Mouse (Mus musculus) large intestine, adult 2 months (tissue): ENCODE measurements around the gene Mpzl3. TPM values are rescaled to one million over a fixed set of nuclear protein-coding genes. Genes with fewer than 3 reads are reported as not detected.
"Not testable (repeated sequence)": the region's sequence is repeated elsewhere in the genome, so short reads cannot be mapped to it uniquely, and the experiment has no call there.

ENCODE experiments used
- DNase-seq: peaks from one replicate; pipeline ENCODE4 v3.0.0-alpha.2; 2012; ENCODE audit warnings: low read depth, low spot score
- WGBS: fragments of 180-500 bp; shearing (Covaris S2); methylation state at CpG from one replicate; pipeline ENCODE4 v1.1.7; 2018; 5-methylcytosine and 5-hydroxymethylcytosine counted together
- polyA plus RNA-seq: library from polyadenylated mRNA; depleted of rRNA; stranded (reverse); fragments of >200 nt; gene quantifications from 2 replicates; pipeline ENCODE4 v1.2.3, GENCODE M21; 2012; rRNA removed

Gene Mpzl3
- polyA plus RNA-seq, result 4.5 and 7.6 TPM in 2 replicates

DNA sequence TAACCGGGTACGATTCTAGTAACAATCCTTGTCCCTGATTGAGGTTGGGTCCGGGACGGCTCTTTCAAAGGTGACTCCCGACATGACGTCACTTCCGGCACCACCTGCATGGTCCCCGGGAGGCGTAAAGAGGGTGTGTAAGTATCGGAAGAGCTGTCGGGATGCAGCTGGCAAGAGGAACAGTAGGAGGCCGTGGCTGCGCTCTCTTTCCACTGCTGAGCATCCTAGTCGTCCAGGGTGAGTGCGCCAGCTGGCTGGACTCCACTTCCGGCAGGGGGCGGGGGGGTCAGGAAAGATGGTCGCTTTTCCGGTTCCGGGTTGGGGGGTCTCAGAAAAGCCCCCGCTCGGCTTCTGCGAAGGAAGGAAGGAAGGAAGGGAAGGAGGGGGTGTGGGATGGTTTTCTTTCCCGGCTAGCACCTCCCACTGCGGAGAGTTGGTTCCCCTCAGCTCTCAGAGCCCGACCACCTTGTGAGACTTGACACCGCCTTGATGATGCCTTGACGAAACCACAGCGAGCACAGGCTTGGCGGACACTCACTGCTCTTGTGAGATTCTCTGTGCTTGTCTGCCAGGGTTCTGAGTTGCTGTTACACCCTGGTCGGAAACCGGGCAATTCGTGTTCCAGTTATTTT, at the start of gene Mpzl3:
TSS of gene Mpzl3 (plus strand) at position 105 of the 632 bp plus-strand sequence.
- DNase-seq, result no peak
- WGBS, result under 1% methylated on average over 33 of the region's 33 CpGs

- DNase-seq, result no peak
- 60% methylated on average over 12 of the region's 12 CpGs for WGBS
Measured at GRCm38 (mm10) chr9:45007404-45007803, 47.6 kb upstream of the Mpzl3 start.

DNA sequence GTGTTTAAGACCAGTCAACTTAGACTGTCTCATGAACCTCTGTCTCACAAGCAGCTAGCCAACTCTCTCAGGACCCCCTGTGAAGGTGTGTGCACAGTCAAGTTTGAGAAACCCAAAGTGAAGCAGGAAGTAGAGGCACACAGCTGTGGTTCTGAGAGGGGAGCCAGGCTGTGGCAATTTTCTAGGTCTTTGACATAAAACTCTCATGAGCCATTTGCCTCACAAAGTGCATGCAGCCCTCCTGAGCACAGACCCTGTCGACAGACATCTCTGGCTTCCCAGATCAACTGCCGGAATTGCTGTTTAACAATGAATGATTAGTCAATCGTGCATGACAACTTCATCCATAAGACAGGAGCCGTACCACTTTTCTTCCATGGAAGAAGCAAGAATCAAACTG, 46.6 kb upstream of the Mpzl3 start:
- no peak for DNase-seq
- WGBS, result 86% methylated on average over 4 of the region's 4 CpGs

GRCm38 (mm10) chr9:45009180-45010078, 45.6 kb upstream of the Mpzl3 start, which contains the start of gene Cd3e:
Gene Cd3e, minus strand, starts transcription at chr9:45009627.
- WGBS, result 83% methylated on average over 19 of the region's 19 CpGs
- no peak for DNase-seq

GRCm38 (mm10) chr9:45010461-45010860, 44.5 kb upstream of the Mpzl3 start:
- WGBS, result 68% methylated on average over 4 of the region's 4 CpGs
- no peak for DNase-seq

GRCm38 (mm10) chr9:45011291-45011690, 43.7 kb upstream of the Mpzl3 start:
- no peak for DNase-seq
- WGBS, result 37% methylated on average over 6 of the region's 6 CpGs

DNA sequence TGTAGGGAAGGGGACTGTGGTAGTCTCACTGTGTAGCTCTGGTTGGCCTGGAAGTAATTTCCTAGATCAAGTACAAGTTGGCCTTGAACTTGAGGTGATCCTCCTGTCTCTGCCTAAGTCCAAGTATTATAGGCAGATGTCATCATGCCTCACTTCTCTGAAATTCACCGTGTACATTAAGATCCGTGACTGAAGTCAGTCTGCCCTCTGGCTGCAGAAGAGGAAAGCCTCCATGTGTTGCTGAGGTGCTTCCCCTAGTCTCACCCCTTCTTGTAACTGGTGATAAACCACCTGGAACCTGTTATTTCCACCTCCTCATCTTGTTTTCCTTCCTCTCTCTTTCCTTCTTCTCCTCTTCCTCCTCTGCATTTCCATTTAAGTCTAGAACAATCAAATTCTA, 40.1 kb upstream of the Mpzl3 start:
- 38% methylated on average over 2 of the region's 2 CpGs for WGBS
- no peak for DNase-seq

GRCm38 (mm10) chr9:45015841-45016240, 39.1 kb upstream of the Mpzl3 start:
- no peak for DNase-seq
- 49% methylated on average over 3 of the region's 3 CpGs for WGBS

GRCm38 (mm10) chr9:45018031-45018430, 37.0 kb upstream of the Mpzl3 start:
- WGBS, result 71% methylated on average over 11 of the region's 11 CpGs
- DNase-seq, result no peak

DNA sequence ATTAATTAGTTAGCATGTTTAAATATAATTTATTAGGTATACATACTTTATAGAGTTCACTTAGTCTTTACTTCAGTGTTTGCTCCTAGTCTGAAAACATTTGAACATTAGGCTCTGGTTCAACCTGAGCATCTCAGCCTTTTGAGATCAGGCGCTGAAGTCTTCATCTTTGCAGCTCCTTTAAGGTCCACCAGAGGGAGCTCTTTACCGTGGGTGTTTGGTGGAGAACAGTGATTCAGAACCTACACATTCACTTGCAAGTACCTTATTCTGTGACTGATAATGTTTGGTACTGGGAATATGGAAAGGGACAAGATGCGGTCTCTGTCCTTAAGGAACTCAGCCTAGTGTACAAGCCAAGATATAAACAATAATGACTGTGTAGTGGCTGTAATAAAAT, 32.2 kb upstream of the Mpzl3 start:
- 5% methylated on average over 3 of the region's 3 CpGs for WGBS
- DNase-seq, result no peak

- no peak for DNase-seq
- WGBS, result 76% methylated on average over 3 of the region's 3 CpGs
Measured at GRCm38 (mm10) chr9:45023638-45024037, 31.3 kb upstream of the Mpzl3 start.

DNA sequence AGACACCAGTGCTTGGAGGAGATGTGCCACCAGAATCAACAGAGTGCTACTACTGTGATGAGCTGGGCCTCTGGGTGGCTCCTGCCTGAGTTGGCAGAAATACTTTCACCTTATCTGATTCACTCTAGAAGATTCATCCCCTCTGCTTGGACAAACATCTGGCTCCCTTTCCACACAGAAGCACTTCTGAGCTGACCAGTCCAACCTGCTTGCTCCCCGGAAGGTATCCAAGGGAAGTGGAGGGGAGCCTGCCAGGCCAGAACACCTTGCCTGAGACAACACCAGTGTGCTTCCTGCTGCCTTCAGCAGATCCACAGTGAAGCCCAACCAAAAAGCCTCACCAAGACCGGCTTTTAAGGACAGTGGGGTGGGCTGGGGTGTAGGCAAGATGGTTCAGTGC, 30.8 kb upstream of the Mpzl3 start:
- no peak for DNase-seq
- 85% methylated on average over 2 of the region's 2 CpGs for whole genome bisulfite sequencing

GRCm38 (mm10) chr9:45027376-45027775, 27.6 kb upstream of the Mpzl3 start:
- 62% methylated on average over 8 of the region's 8 CpGs for WGBS
- no peak for DNase-seq

DNA sequence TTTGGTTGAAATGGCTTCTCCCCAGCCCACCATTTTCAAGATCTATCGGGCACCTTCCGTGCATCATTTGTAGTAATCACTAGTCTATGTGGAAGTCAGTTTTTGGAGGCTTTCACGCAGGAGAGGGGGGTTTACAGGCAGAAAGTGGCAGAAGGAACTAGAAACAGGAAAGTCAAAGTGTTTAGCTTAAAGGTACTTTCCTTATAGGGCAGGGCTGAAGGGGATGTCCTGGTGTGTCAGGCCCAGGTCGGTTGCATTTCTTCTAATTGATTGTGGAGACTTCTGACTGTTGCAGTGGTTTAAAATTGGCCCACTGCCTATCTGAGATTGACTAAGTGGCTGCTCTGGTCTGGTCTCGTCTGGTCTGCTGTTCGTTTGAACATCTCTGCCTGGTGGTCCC, 24.6 kb upstream of the Mpzl3 start:
- WGBS, result 49% methylated on average over 6 of the region's 6 CpGs
- DNase-seq, result no peak

- DNase-seq, result no peak
- WGBS, result 25% methylated on average over 2 of the region's 2 CpGs
Measured at GRCm38 (mm10) chr9:45032261-45032660, 22.7 kb upstream of the Mpzl3 start.

DNA sequence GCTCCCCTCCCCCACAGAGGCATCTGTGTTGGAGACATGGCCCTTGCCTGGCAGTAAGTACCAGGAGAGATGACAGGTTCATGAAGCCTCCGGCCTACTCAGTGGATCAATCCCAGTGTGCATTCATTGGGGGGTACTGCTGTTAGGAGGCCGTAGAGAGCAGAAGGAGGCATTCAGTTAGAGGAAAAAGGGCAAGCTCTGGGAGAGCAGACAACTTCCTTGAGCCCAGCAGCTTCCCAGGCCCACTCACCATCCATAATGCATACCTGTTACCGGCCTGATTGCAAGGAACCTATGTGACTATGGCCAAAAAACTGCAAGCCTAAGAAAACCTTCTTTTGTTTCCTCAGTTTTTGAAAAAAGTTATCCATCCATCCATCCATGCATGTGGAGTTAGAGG, 20.5 kb upstream of the Mpzl3 start:
- WGBS, result 87% methylated on average over 3 of the region's 3 CpGs
- DNase-seq, result no peak

DNA sequence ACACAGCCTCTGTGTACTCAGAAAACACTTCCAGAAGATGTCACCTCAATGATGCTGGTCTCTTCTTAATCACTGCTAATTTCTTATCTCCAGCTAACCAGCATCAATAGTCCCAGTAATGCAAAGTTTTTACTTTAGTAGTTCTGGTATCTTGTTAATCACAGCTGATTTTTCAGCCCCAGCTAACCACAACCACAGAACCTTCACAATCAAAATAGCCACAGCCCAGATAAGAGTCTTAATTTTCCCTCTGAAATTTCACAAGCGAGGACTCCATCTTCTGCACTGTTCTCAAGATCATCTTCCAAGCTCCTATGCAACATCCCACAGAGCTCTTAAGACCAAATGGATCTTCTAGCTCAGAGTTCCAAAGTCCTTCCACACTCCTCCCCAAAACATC, 17.2 kb upstream of the Mpzl3 start:
- not testable (repeated sequence) for DNase-seq
- WGBS, result 74% methylated on average over 1 of the region's 1 CpGs

- 22% methylated on average over 5 of the region's 5 CpGs for WGBS
- no peak for DNase-seq
Measured at GRCm38 (mm10) chr9:45039499-45039898, 15.5 kb upstream of the Mpzl3 start, which contains the start of gene Mpzl2. Gene Mpzl2, plus strand, starts transcription at chr9:45039799.

DNA sequence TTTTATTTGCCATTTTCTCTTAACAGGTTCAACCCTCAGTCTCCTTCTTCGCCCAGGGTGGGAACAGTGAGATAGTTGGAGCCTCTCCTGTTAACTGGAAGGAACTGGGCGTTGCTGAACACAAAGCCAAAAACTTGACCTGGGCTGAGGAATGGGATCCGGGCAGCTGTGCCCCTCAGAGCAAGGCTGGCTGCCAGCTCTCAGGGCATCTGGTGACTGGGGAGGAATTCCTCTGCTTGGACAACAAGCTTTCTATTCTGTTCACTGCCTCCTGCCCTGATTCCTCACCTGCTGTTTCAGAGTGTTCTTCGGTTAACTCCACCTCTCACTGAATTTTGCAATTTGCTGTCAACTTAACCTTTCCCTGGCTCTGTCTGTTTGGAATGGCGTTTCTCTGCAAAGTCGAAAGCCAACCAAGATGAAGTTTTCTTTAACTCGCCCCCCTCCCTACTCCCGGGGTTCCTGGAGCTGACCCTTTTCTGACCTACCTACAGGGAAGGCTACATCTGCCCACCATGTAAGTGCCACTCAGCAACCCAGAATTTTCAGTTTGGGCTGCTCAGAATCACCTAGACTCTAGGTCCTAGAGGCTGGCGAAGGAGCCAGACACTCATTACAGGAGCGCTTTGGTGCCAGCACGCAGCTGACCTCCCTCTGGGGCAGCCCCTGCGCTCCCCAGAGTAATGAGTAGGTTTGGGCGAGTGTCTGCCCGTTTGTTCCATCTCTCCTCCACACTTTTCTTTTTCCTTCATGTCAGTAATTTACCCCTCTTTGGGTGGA, 14.7 kb upstream of the Mpzl3 start:
- no peak for DNase-seq
- WGBS, result 6% methylated on average over 14 of the region's 14 CpGs

- 18% methylated on average over 17 of the region's 17 CpGs for WGBS
- DNase-seq, result no peak
Measured at GRCm38 (mm10) chr9:45041131-45041838, 13.7 kb upstream of the Mpzl3 start.
